ENCODE assay signal across 10 mouse cellular contexts in the genomic region with DNA sequence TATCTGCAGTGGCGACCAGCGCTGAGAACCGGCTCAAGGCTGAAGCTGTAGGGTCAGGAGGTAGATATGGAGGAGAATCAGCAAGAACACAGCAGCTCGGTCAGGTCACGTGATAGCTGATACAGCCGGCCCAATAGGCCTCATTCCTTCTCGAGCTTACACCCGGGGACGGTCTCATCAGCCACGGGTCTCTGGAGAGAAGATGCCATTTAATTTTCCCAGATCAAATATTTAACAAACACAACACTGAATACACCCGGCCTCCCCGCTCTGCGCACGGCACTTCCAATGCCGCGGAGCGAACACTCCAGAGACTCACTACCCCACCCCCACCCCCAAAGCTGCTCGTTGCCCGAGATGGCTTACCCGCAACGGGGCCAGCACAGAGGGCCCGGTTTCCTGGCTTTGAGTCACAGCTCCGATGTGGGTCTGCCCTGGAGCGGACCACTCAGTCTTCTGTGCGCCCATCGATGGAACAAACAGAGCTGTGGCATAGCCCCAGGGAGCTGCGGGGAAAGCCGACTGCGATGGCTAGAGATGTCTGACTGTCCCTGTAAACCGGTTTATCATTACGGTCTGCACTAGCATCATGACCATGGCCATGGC. TPM values are rescaled to one million over a fixed set of nuclear protein-coding genes. Genes with fewer than 3 reads are reported as not detected.
A peak's percentile ranks its signal among the peaks of the same experiment; 100 is the strongest.
DNase-seq lines count a peak whose midpoint lies in the region; ATAC-seq lines count a peak whose summit lies in the region.
"Had no signal": no experiment of that assay in that cellular context is flagged by ENCODE, and none has a peak within 500 bp of the region (broad histone marks: within the 10 kb centered on the region; RNA-seq: fewer than 3 reads in every experiment).

No protein-coding gene starts in this region.

- no peak overlapping the region for H3K27ac ChIP-seq in lung, embryonic 15.5 days
- H3K27ac ChIP-seq in forebrain, embryonic 13.5 days = no peak overlapping the region
- no peak overlapping the region for H3K27ac ChIP-seq in intestine, embryonic 16.5 days (ENCODE audit: low read length)
- no peak overlapping the region; the same call in 1 of the 2 replicates for H3K27ac ChIP-seq in neural tube, embryonic 15.5 days (replicated peaks)

- no peak overlapping the region for H3K9ac ChIP-seq in lung, embryonic 15.5 days
- H3K9ac ChIP-seq in forebrain, embryonic 13.5 days = 0 out of 2 replicates have a peak overlapping the region, but pooled peaks have one; percentile 23
- H3K9ac ChIP-seq in intestine, embryonic 16.5 days (ENCODE audit: low read depth, low read length) = no peak overlapping the region
- no peak overlapping the region for H3K9ac ChIP-seq in neural tube, embryonic 15.5 days (replicated peaks)

- H3K4me3 ChIP-seq in lung, embryonic 15.5 days = no peak overlapping the region
- H3K4me3 ChIP-seq in forebrain, embryonic 13.5 days = no peak overlapping the region
- H3K4me3 ChIP-seq in intestine, embryonic 16.5 days (ENCODE audit: low read length) = no peak overlapping the region
- H3K4me3 ChIP-seq in neural tube, embryonic 15.5 days (replicated peaks) = no peak overlapping the region

- WGBS in lung, embryonic 15.5 days = 28% methylated on average over 31 of the region's 31 CpGs
- 39% methylated on average over 31 of the region's 31 CpGs for WGBS in forebrain, embryonic 13.5 days
- WGBS in intestine, embryonic 16.5 days = 46% methylated on average over 31 of the region's 31 CpGs
- 37% methylated on average over 31 of the region's 31 CpGs for WGBS in neural tube, embryonic 15.5 days

- peaks cover 32% of the 10 kb centered on the region for H3K4me1 ChIP-seq in lung, embryonic 15.5 days
- H3K4me1 ChIP-seq in forebrain, embryonic 13.5 days = peaks cover 37% of the 10 kb centered on the region
- H3K4me1 ChIP-seq in intestine, embryonic 16.5 days (ENCODE audit: control insufficient read depth, insufficient read depth, low read length) = no peaks in the 10 kb centered on the region
- peaks cover 35% of the 10 kb centered on the region for H3K4me1 ChIP-seq in neural tube, embryonic 15.5 days

- no peak for DNase-seq in lung, postnatal 14 days
- DNase-seq in left cerebral cortex, adult 11 months (ENCODE audit: low spot score) = no peak
- DNase-seq: adrenal gland, postnatal 14 days had no signal

- H3K27me3 ChIP-seq in lung, embryonic 15.5 days = no peaks in the 10 kb centered on the region
- H3K27me3 ChIP-seq in forebrain, embryonic 13.5 days = no peaks in the 10 kb centered on the region
- no peaks in the 10 kb centered on the region for H3K27me3 ChIP-seq in intestine, embryonic 16.5 days (replicated peaks; ENCODE audit: control insufficient read depth, insufficient read depth, low read length)
- 0 out of 2 replicates have a peak, but pooled peaks cover 4% of the 10 kb centered on the region for H3K27me3 ChIP-seq in neural tube, embryonic 15.5 days (replicated peaks)

- no peak for ATAC-seq in lung, embryonic 15.5 days (ENCODE audit: borderline replicate concordance, extremely low read depth, low FRiP score, low TSS enrichment)
- peak; percentile 27; the same call in 1 of the 2 replicates for ATAC-seq in forebrain, embryonic 13.5 days
- no peak for ATAC-seq in intestine, embryonic 16.5 days
- peak; percentile 21; the same call in 1 of the 2 replicates for ATAC-seq in neural tube, embryonic 15.5 days (ENCODE audit: low FRiP score)
- ATAC-seq in megakaryocyte progenitor cell, adult 5-6 weeks (replicated peaks; ENCODE audit: poor library complexity) = no peak

- H3K4me2 ChIP-seq in lung, embryonic 15.5 days = peak overlapping the region; percentile 33
- peak overlapping the region; percentile 28 for H3K4me2 ChIP-seq in forebrain, embryonic 13.5 days
- H3K4me2 ChIP-seq in intestine, embryonic 16.5 days (ENCODE audit: low read depth, low read length) = peak overlapping the region; percentile 3
- H3K4me2 ChIP-seq in neural tube, embryonic 15.5 days = peak overlapping the region; percentile 35

- no peaks in the 10 kb centered on the region for H3K36me3 ChIP-seq in lung, embryonic 15.5 days
- H3K36me3 ChIP-seq in forebrain, embryonic 13.5 days (ENCODE audit: poor library complexity, severe bottlenecking) = no peaks in the 10 kb centered on the region
- H3K36me3 ChIP-seq in intestine, embryonic 16.5 days (ENCODE audit: control insufficient read depth, insufficient read depth, low read length) = no peaks in the 10 kb centered on the region
- no peaks in the 10 kb centered on the region for H3K36me3 ChIP-seq in neural tube, embryonic 15.5 days
- H3K36me3 ChIP-seq: G1E had no signal

- no peaks in the 10 kb centered on the region for H3K9me3 ChIP-seq in lung, embryonic 15.5 days
- no peaks in the 10 kb centered on the region for H3K9me3 ChIP-seq in forebrain, embryonic 13.5 days (replicated peaks)
- H3K9me3 ChIP-seq in intestine, embryonic 16.5 days (ENCODE audit: control insufficient read depth, low read length) = no peaks in the 10 kb centered on the region
- no peaks in the 10 kb centered on the region for H3K9me3 ChIP-seq in neural tube, embryonic 15.5 days (replicated peaks)

RNA-seq across cellular contexts. Expression of gene Sez6l, which starts 48.7 kb away (rescaled TPM):
- 0.21 and 0.37 TPM in 2 replicates for polyA plus RNA-seq in lung, embryonic 15.5 days (2015; fragmentation: Nextera tagmentation; extraction: Ambion mirVana)
- polyA plus RNA-seq in forebrain, embryonic 13.5 days (2015; fragmentation: Nextera tagmentation; extraction: Ambion mirVana) = 22.5 and 24.0 TPM in 2 replicates
- 1.5 and 1.7 TPM in 2 replicates for polyA plus RNA-seq in intestine, embryonic 16.5 days (2015; fragmentation: Nextera tagmentation; extraction: Ambion mirVana)
- polyA plus RNA-seq in neural tube, embryonic 15.5 days (2015; fragmentation: Nextera tagmentation; extraction: Ambion mirVana) = 26.7 and 32.5 TPM in 2 replicates
- not detected in 2 replicates for total RNA-seq in megakaryocyte progenitor cell, adult 5-6 weeks (2015)
- not detected in 2 replicates for total RNA-seq in megakaryocyte progenitor cell, adult 5-6 weeks (2017)
- total RNA-seq: granulocyte monocyte progenitor cell, adult 5-6 weeks had no signal
- polyA plus RNA-seq: G1E had no signal

Comparison
In these comparisons a context has a peak if more than half of its experiments do, and no peak if none do; other contexts are left out.
1. ATAC-seq: peak in forebrain, embryonic 13.5 days (single experiment) and neural tube, embryonic 15.5 days (single experiment); none in lung, embryonic 15.5 days (single experiment), intestine, embryonic 16.5 days (single experiment) and megakaryocyte progenitor cell, adult 5-6 weeks (single experiment).
2. Peak in every context shown above with its lines, with median percentiles within 50 percentile points of each other: H3K4me2 ChIP-seq.